Mouse (Mus musculus): ENCODE data around the gene Sbk1.

The Sbk1 gene

GRCm38 (mm10) chr7:126338906-126339305 lies 66.5 kb downstream of the Sbk1 start:
- no peak for DNase-seq (ENCODE audit: low read depth, low spot score)

GRCm38 (mm10) chr7:126339521-126339971 lies 67.1 kb downstream of the Sbk1 start:
- DNase-seq (ENCODE audit: low read depth, low spot score), result no peak

GRCm38 (mm10) chr7:126340206-126340618 lies 67.8 kb downstream of the Sbk1 start:
- DNase-seq (ENCODE audit: low read depth, low spot score), result no peak

GRCm38 (mm10) chr7:126340896-126341295 lies 68.5 kb downstream of the Sbk1 start:
- no peak for DNase-seq (ENCODE audit: low read depth, low spot score)
